In genomic region chrX:99501397-99502125, GRCm38 (mm10) we compare ENCODE assay signal across 13 mouse cellular contexts. TPM values are rescaled to one million over a fixed set of nuclear protein-coding genes. Genes with fewer than 3 reads are reported as not detected.
A peak's percentile ranks its signal among the peaks of the same experiment; 100 is the strongest.
DNase-seq lines count a peak whose midpoint lies in the region; ATAC-seq and TF ChIP-seq lines count a peak whose summit lies in the region.
"Had no signal": no experiment of that assay in that cellular context is flagged by ENCODE, and none has a peak within 500 bp of the region (broad histone marks: within the 10 kb centered on the region; RNA-seq: fewer than 3 reads in every experiment).

No protein-coding gene starts in this region.

- H3K4me1 ChIP-seq in heart, embryonic 11.5 days (ENCODE audit: control insufficient read depth, insufficient read depth, low read length): no peaks in the 10 kb centered on the region
- peaks cover 5% of the 10 kb centered on the region; the same call in 1 of the 2 replicates for H3K4me1 ChIP-seq in kidney, embryonic 16.5 days (ENCODE audit: insufficient read depth, low read length)
- 0 out of 2 replicates have a peak, but pooled peaks cover 3% of the 10 kb centered on the region for H3K4me1 ChIP-seq in stomach, embryonic 14.5 days (ENCODE audit: control insufficient read depth, insufficient read depth, low read length)
- no peaks in the 10 kb centered on the region for H3K4me1 ChIP-seq in stomach, postnatal 0 days (replicated peaks; ENCODE audit: control insufficient read depth, insufficient read depth)
- H3K4me1 ChIP-seq: neural tube, embryonic 15.5 days had no signal

- H3K27ac ChIP-seq in heart, embryonic 11.5 days (ENCODE audit: low read depth, low read length): no peak overlapping the region; the same call in 1 of the 2 replicates
- H3K27ac ChIP-seq in kidney, embryonic 16.5 days (ENCODE audit: low read length): peak overlapping the region; percentile 58; the same call in 1 of the 2 replicates
- peak overlapping the region; percentile 52; the same call in 1 of the 2 replicates for H3K27ac ChIP-seq in stomach, embryonic 14.5 days (ENCODE audit: low read length)
- no peak overlapping the region for H3K27ac ChIP-seq in stomach, postnatal 0 days (replicated peaks)
- H3K27ac ChIP-seq: hindbrain, embryonic 14.5 days; layer of hippocampus, adult 2 months; liver, embryonic 14.5 days; neural tube, embryonic 15.5 days had no signal

- TF ChIP-seq EP300 in stomach, postnatal 0 days (optimal IDR thresholded peaks at IDR 0.05): no peak

- H3K9ac ChIP-seq in heart, embryonic 11.5 days (ENCODE audit: low read depth, low read length): no peak overlapping the region
- no peak overlapping the region for H3K9ac ChIP-seq in kidney, embryonic 16.5 days (replicated peaks; ENCODE audit: low read length)
- H3K9ac ChIP-seq in stomach, embryonic 14.5 days (replicated peaks; ENCODE audit: low read depth, low read length): no peak overlapping the region
- no peak overlapping the region for H3K9ac ChIP-seq in stomach, postnatal 0 days (ENCODE audit: low read length)
- H3K9ac ChIP-seq: hindbrain, embryonic 14.5 days; liver, embryonic 14.5 days; neural tube, embryonic 15.5 days had no signal

- no peak for TF ChIP-seq CTCF in stomach, postnatal 0 days (IDR thresholded peaks at IDR 0.05; ENCODE audit: low read depth)

- no peak overlapping the region for H3K4me3 ChIP-seq in heart, embryonic 11.5 days (ENCODE audit: low read depth, low read length)
- H3K4me3 ChIP-seq in kidney, embryonic 16.5 days (ENCODE audit: low read length): no peak overlapping the region
- H3K4me3 ChIP-seq in stomach, embryonic 14.5 days (ENCODE audit: low read depth, low read length): no peak overlapping the region
- no peak overlapping the region for H3K4me3 ChIP-seq in stomach, postnatal 0 days (ENCODE audit: low read depth, low read length)
- H3K4me3 ChIP-seq: layer of hippocampus, adult 2 months; neural tube, embryonic 15.5 days had no signal

- peaks cover 4% of the 10 kb centered on the region for H3K27me3 ChIP-seq in heart, embryonic 11.5 days (ENCODE audit: control insufficient read depth, insufficient read depth, low read length)
- H3K27me3 ChIP-seq in kidney, embryonic 16.5 days (ENCODE audit: insufficient read depth, low read length): peaks cover 32% of the 10 kb centered on the region; the same call in 1 of the 2 replicates
- no peaks in the 10 kb centered on the region for H3K27me3 ChIP-seq in stomach, embryonic 14.5 days (ENCODE audit: control insufficient read depth, insufficient read depth, low read length)
- no peaks in the 10 kb centered on the region for H3K27me3 ChIP-seq in stomach, postnatal 0 days (ENCODE audit: control insufficient read depth, insufficient read depth, low read length)

- no peak overlapping the region for H3K4me2 ChIP-seq in heart, embryonic 11.5 days
- no peak overlapping the region for H3K4me2 ChIP-seq in kidney, embryonic 16.5 days (replicated peaks; ENCODE audit: low read depth, low read length)
- no peak overlapping the region for H3K4me2 ChIP-seq in stomach, embryonic 14.5 days (replicated peaks; ENCODE audit: low read depth, low read length)
- H3K4me2 ChIP-seq in stomach, postnatal 0 days (replicated peaks; ENCODE audit: low read depth): no peak overlapping the region
- H3K4me2 ChIP-seq: hindbrain, embryonic 14.5 days; neural tube, embryonic 15.5 days had no signal

- H3K36me3 ChIP-seq in heart, embryonic 11.5 days (ENCODE audit: control insufficient read depth, insufficient read depth, low read length): no peaks in the 10 kb centered on the region
- H3K36me3 ChIP-seq in kidney, embryonic 16.5 days (ENCODE audit: insufficient read depth, low read length): no peaks in the 10 kb centered on the region
- no peaks in the 10 kb centered on the region for H3K36me3 ChIP-seq in stomach, embryonic 14.5 days (ENCODE audit: control insufficient read depth, insufficient read depth, low read length)
- no peaks in the 10 kb centered on the region for H3K36me3 ChIP-seq in stomach, postnatal 0 days (ENCODE audit: control insufficient read depth, insufficient read depth, low read length)
- H3K36me3 ChIP-seq: neural tube, embryonic 15.5 days had no signal

- 59% methylated on average over 7 of the region's 7 CpGs for WGBS in heart, embryonic 11.5 days (ENCODE audit: insufficient replicate concordance)
- WGBS in kidney, embryonic 16.5 days: 60% methylated on average over 7 of the region's 7 CpGs
- WGBS in stomach, embryonic 14.5 days: 62% methylated on average over 7 of the region's 7 CpGs
- 54% methylated on average over 7 of the region's 7 CpGs for WGBS in stomach, postnatal 0 days

- DNase-seq in heart, adult 11 months: peak; percentile 91
- DNase-seq in kidney, adult 8-10 months: no peak
- DNase-seq in stomach, postnatal 0 days (ENCODE audit: low spot score): no peak
- no peak for DNase-seq in gastrocnemius, adult 18-20 months (ENCODE audit: low spot score)
- DNase-seq in adrenal gland, postnatal 10 days: no peak
- DNase-seq: cerebellum, adult 11-12 months had no signal

- no peak for ATAC-seq in heart, embryonic 11.5 days (replicated peaks; ENCODE audit: insufficient number of reproducible peaks, low FRiP score, low TSS enrichment)
- ATAC-seq in kidney, embryonic 16.5 days (ENCODE audit: low FRiP score, low TSS enrichment): 0 out of 2 replicates have a peak, but pooled peaks have one; percentile 56
- no peak for ATAC-seq in stomach, embryonic 14.5 days (ENCODE audit: insufficient number of reproducible peaks, insufficient read depth, low FRiP score, low read depth)
- ATAC-seq in stomach, postnatal 0 days (ENCODE audit: low FRiP score, low TSS enrichment): no peak

- no peaks in the 10 kb centered on the region for H3K9me3 ChIP-seq in heart, embryonic 11.5 days (replicated peaks; ENCODE audit: control insufficient read depth, low read length)
- no peaks in the 10 kb centered on the region for H3K9me3 ChIP-seq in kidney, embryonic 16.5 days (ENCODE audit: low read length)
- H3K9me3 ChIP-seq in stomach, embryonic 14.5 days (ENCODE audit: control insufficient read depth, low read depth, low read length): no peaks in the 10 kb centered on the region
- H3K9me3 ChIP-seq in stomach, postnatal 0 days (ENCODE audit: control insufficient read depth, low read length): no peaks in the 10 kb centered on the region
- H3K9me3 ChIP-seq: neural tube, embryonic 15.5 days had no signal

RNA-seq across cellular contexts. Expression of gene Pja1, which starts 30.5 kb away (rescaled TPM):
- polyA plus RNA-seq in heart, embryonic 11.5 days (2014; fragmentation: Nextera tagmentation; extraction: Ambion mirVana): 97.3 and 110 TPM in 2 replicates
- polyA plus RNA-seq in kidney, embryonic 16.5 days (2015; fragmentation: Nextera tagmentation; extraction: Ambion mirVana): 207 and 212 TPM in 2 replicates
- polyA plus RNA-seq in stomach, embryonic 14.5 days (2014; fragmentation: Nextera tagmentation; extraction: Ambion mirVana): 149 and 153 TPM in 2 replicates
- 62.8 and 64.5 TPM in 2 replicates for polyA plus RNA-seq in stomach, postnatal 0 days (2015; fragmentation: Nextera tagmentation; extraction: Ambion mirVana)
- total RNA-seq in gastrocnemius, adult 18-20 months (2021): 10 to 100 TPM; 14.0 to 14.1 TPM
- total RNA-seq in adrenal gland, postnatal 10 days (2021): 10 to 100 TPM; 76.2 to 88.1 TPM

Comparison
In these comparisons a context has a peak if more than half of its experiments do, and no peak if none do; other contexts are left out.
1. H3K27ac ChIP-seq: peak in kidney, embryonic 16.5 days (single experiment) and stomach, embryonic 14.5 days (single experiment); none in heart, embryonic 11.5 days (single experiment) and stomach, postnatal 0 days (single experiment).